Mouse (Mus musculus) right cerebral cortex, postnatal 10 days (tissue): ENCODE data around the gene Sorbs1.

Source experiments
- DNase-seq, 2 experiments: peaks; one replicate each; pipeline ENCODE4 v3.0.0; 2021; ENCODE audit warnings: low spot score in 2 of 2

Sorbs1 gene

GRCm38 (mm10) chr19:40268493-40268892, 245.1 kb downstream of the Sorbs1 start:
- DNase-seq, result no peak

- no peak for DNase-seq
Observed at GRCm38 (mm10) chr19:40267380-40267779, 246.2 kb downstream of the Sorbs1 start.

GRCm38 (mm10) chr19:40259485-40259884, 254.1 kb downstream of the Sorbs1 start:
- DNase-seq, result no peak

GRCm38 (mm10) chr19:40257396-40257795, 256.2 kb downstream of the Sorbs1 start:
- DNase-seq, result no peak

GRCm38 (mm10) chr19:40256376-40257050, 257.1 kb downstream of the Sorbs1 start:
- no peak for DNase-seq

- DNase-seq, result no peak
Observed at GRCm38 (mm10) chr19:40255561-40255960, 258.0 kb downstream of the Sorbs1 start.

- DNase-seq, result no peak
Observed at GRCm38 (mm10) chr19:40254741-40255140, 258.8 kb downstream of the Sorbs1 start.

GRCm38 (mm10) chr19:40253768-40254167, 259.8 kb downstream of the Sorbs1 start:
- no peak for DNase-seq

- no peak for DNase-seq
Observed at GRCm38 (mm10) chr19:40251115-40251514, 262.5 kb downstream of the Sorbs1 start.

GRCm38 (mm10) chr19:40249352-40249751, 264.2 kb downstream of the Sorbs1 start:
- no peak for DNase-seq

- DNase-seq, result no peak
Observed at GRCm38 (mm10) chr19:40248476-40248875, 265.1 kb downstream of the Sorbs1 start.

- DNase-seq, result no peak
Observed at GRCm38 (mm10) chr19:40247268-40247666, 266.3 kb downstream of the Sorbs1 start.

GRCm38 (mm10) chr19:40246646-40247267, 266.8 kb downstream of the Sorbs1 start:
- DNase-seq, result no peak
